ENCODE assay signal across 26 mouse cellular contexts in the genomic region with DNA sequence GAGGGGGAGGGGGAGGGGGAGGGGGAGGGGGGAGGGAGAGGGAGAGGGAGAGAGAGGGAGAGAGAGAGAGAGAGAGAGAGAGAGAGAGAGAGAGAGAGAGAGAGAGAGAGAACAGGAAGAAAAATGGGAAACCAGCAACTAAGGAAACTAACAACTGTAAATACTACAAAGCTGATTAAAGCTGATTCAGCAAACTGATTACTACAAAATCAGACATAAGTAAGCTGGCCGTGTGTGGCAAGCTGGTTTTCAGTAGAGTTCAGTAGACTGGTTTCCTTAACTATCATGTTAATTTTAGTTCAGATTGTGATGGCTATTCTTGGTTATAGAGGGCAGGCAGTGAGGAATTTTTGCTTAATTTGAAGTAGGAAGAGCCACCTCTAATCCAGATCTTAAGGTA. TPM values are rescaled to one million over a fixed set of nuclear protein-coding genes. Genes with fewer than 3 reads are reported as not detected.
"Had no signal": no experiment of that assay in that cellular context is flagged by ENCODE, and none has a peak within 500 bp of the region (broad histone marks: within the 10 kb centered on the region; RNA-seq: fewer than 3 reads in every experiment).

No protein-coding gene starts in this region.

- H3K4me3 ChIP-seq: embryonic facial prominence, embryonic 10.5 days; embryonic facial prominence, embryonic 12.5 days; embryonic facial prominence, embryonic 13.5 days; embryonic facial prominence, embryonic 15.5 days; erythroblast, embryonic 14.5 days; forebrain, embryonic 10.5 days; forebrain, embryonic 12.5 days; forebrain, embryonic 13.5 days; forebrain, embryonic 15.5 days; gastrocnemius, adult 2 months; heart, adult 2 months had no signal

- H3K27me3 ChIP-seq: embryonic facial prominence, embryonic 12.5 days; embryonic facial prominence, embryonic 13.5 days; embryonic facial prominence, embryonic 15.5 days; forebrain, embryonic 12.5 days; forebrain, embryonic 13.5 days; forebrain, embryonic 15.5 days had no signal

- H3K9ac ChIP-seq: embryonic facial prominence, embryonic 12.5 days; embryonic facial prominence, embryonic 13.5 days; embryonic facial prominence, embryonic 15.5 days; forebrain, embryonic 12.5 days; forebrain, embryonic 13.5 days; forebrain, embryonic 15.5 days; forebrain, postnatal 0 days had no signal

- H3K9me3 ChIP-seq: embryonic facial prominence, embryonic 10.5 days; embryonic facial prominence, embryonic 12.5 days; embryonic facial prominence, embryonic 13.5 days; embryonic facial prominence, embryonic 15.5 days; forebrain, embryonic 10.5 days; forebrain, embryonic 12.5 days; forebrain, embryonic 13.5 days; forebrain, embryonic 15.5 days had no signal

- H3K4me1 ChIP-seq: embryonic facial prominence, embryonic 12.5 days; embryonic facial prominence, embryonic 13.5 days; embryonic facial prominence, embryonic 15.5 days; forebrain, embryonic 10.5 days; forebrain, embryonic 12.5 days; forebrain, embryonic 13.5 days; forebrain, embryonic 15.5 days had no signal

- H3K27ac ChIP-seq: embryonic facial prominence, embryonic 10.5 days; embryonic facial prominence, embryonic 12.5 days; embryonic facial prominence, embryonic 13.5 days; embryonic facial prominence, embryonic 15.5 days; forebrain, embryonic 10.5 days; forebrain, embryonic 12.5 days; forebrain, embryonic 13.5 days; forebrain, embryonic 15.5 days; gastrocnemius, adult 2 months; heart, adult 2 months had no signal

- H3K36me3 ChIP-seq: embryonic facial prominence, embryonic 12.5 days; embryonic facial prominence, embryonic 13.5 days; embryonic facial prominence, embryonic 15.5 days; forebrain, embryonic 10.5 days; forebrain, embryonic 12.5 days; forebrain, embryonic 15.5 days had no signal

- DNase-seq: cerebellum, adult 9-11 months; cerebellum, postnatal 10 days; cerebellum, postnatal 14 days; cerebellum, postnatal 25 days; cerebellum, postnatal 36 days; embryo, embryonic 11 days; forebrain, postnatal 0 days; gastrocnemius, adult 2 months; gastrocnemius, postnatal 10 days; gastrocnemius, postnatal 14 days; gastrocnemius, postnatal 25 days; gastrocnemius, postnatal 36 days; heart, adult 11 months; heart, adult 18-20 months; heart, adult 2 months had no signal

- H3K4me2 ChIP-seq: embryonic facial prominence, embryonic 12.5 days; embryonic facial prominence, embryonic 13.5 days; embryonic facial prominence, embryonic 15.5 days; forebrain, embryonic 12.5 days; forebrain, embryonic 13.5 days; forebrain, embryonic 15.5 days had no signal

RNA-seq across cellular contexts. Expression of a gene that starts 18.9 kb away (rescaled TPM):
- polyA plus RNA-seq: erythroblast, embryonic 14.5 days had no signal

RNA-seq across cellular contexts. Expression of a gene that starts 23.2 kb away (rescaled TPM):
- total RNA-seq: common myeloid progenitor, adult 5-6 weeks; granulocyte monocyte progenitor cell, adult 5-6 weeks had no signal
